Mouse (Mus musculus): ENCODE data around the gene Pla2g2d.

GRCm38 (mm10) chr4:138755439-138755838 is 20.1 kb upstream of the Pla2g2d start:
- TF ChIP-seq CTCF (conservative IDR thresholded peaks at IDR 0.05; ENCODE audit: insufficient read depth, insufficient read length, low read depth, low read length) (no peak), POLR2A (IDR thresholded peaks at IDR 0.05; ENCODE audit: low read depth, low read length) (no peak)
